Mouse (Mus musculus) neutrophil, adult 5-6 weeks (primary cell): Measurements from ENCODE around the gene Actl6b. TPM values are rescaled to one million over a fixed set of nuclear protein-coding genes. Genes with fewer than 3 reads are reported as not detected.

ENCODE experiments used
- ATAC-seq: fragments of 151-379, 151-347 bp; 2 replicates; pipeline ENCODE4 v1.8.0; 2017; ENCODE audit warnings: mild to moderate bottlenecking, moderate TSS enrichment; ENCODE audit not compliant: insufficient number of reproducible peaks, poor library complexity, low FRiP score, severe bottlenecking; ENCODE audit errors: extremely low read depth
- total RNA-seq: library from RNA; stranded (forward); fragments of 200-1000 nt; gene quantifications from 2 replicates; pipeline ENCODE4 v1.2.3, GENCODE M21; 2017

The Actl6b gene
- total RNA-seq, 1 experiment from 2014 or later, result not detected

- no peak for ATAC-seq
Measured at GRCm38 (mm10) chr5:137549840-137550239, 3.5 kb upstream of the Actl6b start.

DNA sequence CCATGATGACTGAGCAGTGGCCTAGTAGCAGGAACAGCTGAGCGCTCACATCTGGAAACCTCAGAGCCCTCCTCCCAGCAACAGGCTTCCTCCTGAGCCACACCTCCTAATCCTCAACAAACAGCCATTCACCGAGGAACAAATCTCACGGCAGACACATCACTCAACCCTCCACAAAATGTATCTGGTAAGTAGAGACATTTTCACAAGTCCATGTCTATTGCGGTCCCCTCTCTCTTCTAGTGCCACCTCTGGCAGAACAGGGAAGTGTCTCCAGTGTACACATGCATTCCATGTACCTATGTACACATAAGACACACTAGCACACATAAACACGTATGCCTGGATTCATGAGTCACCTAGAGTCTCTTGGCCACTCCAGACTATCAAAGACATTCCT lies 2.2 kb upstream of the Actl6b start:
- peak; percentile 36; the same call in 1 of the 2 replicates for ATAC-seq

DNA sequence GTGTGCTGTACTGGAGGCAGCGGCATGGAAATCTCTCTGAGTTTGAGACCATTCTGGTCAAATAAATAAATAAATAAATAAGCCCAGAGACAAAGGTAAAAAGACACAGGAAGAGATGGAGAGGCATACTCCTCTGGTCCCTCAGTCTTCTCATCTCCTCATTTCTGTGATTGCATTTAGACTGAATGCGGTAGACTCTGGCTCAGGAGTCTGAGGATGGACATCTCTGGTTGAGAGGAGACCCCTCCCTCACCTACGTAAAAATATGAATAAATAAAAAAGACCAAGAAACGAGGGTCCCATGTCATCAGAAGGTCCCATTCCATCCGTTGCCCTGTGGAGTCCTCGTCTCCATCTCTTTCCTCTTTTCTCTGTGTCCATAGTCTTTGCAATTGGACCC lies 317 bp upstream of the Actl6b start:
- ATAC-seq, result no peak

- no peak for ATAC-seq
Measured at GRCm38 (mm10) chr5:137553898-137554297, 581 bp downstream of the Actl6b start.

GRCm38 (mm10) chr5:137561556-137561955 lies 8.2 kb downstream of the Actl6b start:
- ATAC-seq, result no peak

GRCm38 (mm10) chr5:137562965-137563364 lies 9.6 kb downstream of the Actl6b start:
- no peak for ATAC-seq

DNA sequence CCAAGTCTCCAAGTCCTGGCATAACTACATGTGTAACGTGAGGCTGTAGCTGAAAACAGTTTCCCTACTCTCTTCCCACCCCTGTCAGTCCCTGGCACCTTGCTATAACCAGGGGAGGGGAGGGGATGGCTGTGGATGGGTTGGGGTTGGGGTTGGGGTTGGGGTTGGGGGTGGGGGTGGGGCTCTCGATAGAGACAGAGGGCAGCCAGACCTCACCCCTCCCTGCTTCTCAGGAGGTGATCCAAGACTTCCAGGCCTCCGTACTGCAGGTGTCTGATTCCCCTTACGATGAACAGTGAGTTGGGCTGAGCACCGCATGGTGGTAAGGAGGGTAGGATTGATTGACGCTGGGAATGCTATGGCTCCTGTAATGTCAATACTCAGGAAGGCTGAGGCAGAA lies 12.4 kb downstream of the Actl6b start:
- ATAC-seq, result no peak

GRCm38 (mm10) chr5:137566416-137566815 lies 13.1 kb downstream of the Actl6b start:
- ATAC-seq, result no peak

DNA sequence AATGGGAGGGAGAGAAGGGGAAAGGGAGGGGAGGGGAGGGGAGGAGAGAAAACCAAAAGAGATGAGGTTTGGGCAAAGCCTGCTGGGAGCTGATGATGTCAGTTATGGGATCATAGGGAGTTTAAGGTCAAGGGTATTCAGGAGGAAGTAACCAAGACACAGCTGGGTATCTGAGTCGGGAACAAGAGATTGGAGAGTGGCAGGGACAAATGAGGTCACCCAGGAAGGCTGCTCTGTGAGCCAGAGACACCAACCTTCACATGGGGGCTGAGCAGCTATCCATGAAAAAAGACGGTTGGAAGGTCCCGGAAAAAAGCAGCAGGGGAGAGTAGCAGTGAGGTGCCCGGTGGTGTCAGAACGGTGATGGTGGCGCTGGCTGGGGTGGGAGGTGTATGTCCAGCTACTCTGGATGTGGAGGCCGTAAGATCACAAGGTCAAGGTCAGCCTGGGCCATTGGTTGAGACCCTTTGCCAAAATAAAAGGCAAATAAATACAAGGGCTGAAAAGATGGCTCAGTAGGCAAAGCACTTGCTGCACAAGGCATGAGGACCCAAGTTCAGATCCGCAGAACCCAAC lies 15.0 kb downstream of the Actl6b start:
- ATAC-seq, result no peak

DNA sequence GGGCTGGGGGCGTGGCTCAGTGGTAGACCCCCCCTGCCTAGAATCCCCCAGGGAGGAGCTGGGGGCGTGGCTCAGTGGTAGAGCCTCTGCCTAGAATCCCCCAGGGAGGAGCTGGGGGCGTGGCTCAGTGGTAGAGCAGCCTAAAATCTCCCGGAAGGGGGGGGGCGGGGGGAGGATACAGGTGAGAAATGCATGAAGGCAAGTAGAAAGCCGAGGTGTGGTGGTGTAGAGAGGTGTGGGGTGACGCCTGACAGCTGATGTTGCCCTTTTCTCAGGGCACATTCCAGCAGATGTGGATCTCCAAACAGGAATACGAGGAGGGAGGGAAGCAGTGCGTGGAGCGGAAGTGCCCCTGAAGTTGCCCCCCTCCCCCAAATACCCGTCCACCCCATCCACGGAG lies 15.7 kb downstream of the Actl6b start:
- ATAC-seq, result no peak

DNA sequence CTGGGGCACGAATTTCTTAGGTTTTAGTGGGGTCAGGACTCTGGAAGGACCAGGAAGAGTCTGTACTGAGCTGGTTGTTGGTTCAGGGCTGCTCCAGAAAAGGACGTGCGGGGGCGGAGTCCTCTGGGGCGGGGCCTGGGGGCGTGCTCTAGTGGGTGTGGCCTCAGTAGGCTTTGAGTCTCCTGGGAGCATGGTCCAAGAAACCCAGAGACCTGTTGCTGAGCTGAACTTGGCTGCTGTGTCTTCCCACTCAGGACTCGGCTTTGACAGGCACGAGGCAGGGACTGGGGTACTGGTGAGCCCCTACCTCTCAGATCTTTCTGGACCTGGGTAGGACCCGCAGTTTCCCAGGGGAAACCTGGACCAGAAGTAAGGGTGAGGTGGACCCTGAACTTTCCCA lies 16.3 kb downstream of the Actl6b start, which contains the start of gene Tfr2:
Gene Tfr2, plus strand, starts transcription at position 176 of the 400 bp plus-strand sequence.
- ATAC-seq, result peak; percentile 46

- ATAC-seq, result no peak
Measured at GRCm38 (mm10) chr5:137570181-137570580, 16.9 kb downstream of the Actl6b start.

DNA sequence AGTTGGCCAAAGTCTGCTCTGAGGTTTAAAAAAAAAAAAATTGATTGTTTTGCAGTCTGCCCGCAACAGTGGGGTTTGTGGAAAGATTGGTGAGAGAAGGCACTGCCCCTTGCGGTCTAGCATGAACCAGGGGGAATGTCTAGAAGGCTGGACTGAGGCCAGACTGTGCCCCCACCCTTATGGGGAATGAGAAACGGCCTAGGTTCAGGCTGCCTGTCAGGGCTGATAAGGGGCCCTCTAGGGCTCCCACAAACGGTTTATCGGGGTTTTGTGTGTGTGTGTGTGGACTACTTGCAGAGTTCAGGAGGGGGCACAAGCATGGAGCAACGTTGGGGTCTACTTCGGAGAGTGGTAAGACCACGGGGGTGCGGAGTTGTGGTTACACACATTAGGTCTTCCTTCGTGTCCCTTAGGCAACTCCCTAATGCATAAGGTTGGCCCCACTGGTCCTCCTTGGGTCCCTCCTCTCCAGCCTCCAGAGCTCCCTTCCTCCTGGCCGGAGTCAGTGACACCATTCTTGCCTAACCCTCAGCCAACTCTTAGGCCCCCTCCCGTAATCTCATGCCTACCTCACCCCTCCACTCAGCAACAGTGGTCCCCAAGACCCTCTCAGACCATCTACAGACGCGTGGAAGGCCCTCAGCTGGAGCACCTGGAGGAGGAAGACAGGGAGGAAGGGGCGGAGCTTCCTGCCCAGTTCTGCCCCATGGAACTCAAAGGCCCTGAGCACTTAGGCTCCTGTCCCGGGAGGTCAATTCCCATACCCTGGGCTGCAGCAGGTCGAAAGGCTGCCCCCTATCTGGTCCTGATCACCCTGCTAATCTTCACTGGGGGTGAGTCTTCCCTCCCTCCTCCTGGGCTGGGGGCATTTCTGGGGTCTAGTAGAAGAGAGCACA lies 17.6 kb downstream of the Actl6b start:
- 0 out of 2 replicates have a peak, but pooled peaks have one; percentile 10 for ATAC-seq

DNA sequence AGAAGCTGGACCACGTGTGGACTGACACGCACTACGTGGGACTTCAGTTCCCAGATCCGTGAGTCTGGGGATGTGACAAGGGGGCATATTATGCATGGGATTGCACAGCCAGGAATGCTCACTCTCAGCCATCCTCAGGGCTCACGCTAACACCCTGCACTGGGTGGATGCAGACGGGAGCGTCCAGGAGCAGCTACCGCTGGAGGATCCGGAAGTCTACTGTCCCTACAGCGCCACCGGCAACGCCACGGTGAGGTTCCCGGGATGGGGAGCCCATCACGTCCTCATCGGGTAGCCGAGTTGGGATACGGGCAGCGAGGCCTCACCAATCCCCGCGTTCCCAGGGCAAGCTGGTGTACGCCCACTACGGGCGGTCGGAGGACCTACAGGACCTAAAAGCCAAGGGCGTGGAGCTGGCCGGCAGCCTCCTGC lies 21.2 kb downstream of the Actl6b start:
- ATAC-seq, result no peak

GRCm38 (mm10) chr5:137580246-137580645 lies 26.9 kb downstream of the Actl6b start:
- no peak for ATAC-seq

- no peak for ATAC-seq
Measured at GRCm38 (mm10) chr5:137582702-137583101, 29.4 kb downstream of the Actl6b start.

- ATAC-seq, result no peak
Measured at GRCm38 (mm10) chr5:137583670-137584169, 30.4 kb downstream of the Actl6b start.

DNA sequence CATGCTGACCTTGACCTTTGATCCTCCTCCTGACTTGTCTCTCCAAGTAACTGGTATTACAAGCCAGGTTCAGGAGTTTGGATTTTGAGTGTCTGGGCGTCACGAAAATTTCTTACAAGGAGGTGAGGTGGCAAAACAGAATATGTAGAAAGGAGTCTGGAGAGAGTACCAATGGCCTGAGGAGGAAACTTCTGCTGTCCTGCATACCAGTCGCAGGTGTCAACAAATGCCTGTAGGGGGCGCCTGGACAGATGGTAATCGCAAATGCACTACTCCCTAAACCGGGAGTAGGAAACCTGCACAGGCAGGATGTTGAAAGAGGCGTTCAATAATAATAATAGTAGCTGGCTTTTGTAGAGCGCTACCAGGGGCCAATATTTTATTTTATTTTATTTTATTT lies 31.7 kb downstream of the Actl6b start:
- ATAC-seq, result peak; percentile 65

- no peak for ATAC-seq
Measured at GRCm38 (mm10) chr5:137590507-137590906, 37.2 kb downstream of the Actl6b start.

DNA sequence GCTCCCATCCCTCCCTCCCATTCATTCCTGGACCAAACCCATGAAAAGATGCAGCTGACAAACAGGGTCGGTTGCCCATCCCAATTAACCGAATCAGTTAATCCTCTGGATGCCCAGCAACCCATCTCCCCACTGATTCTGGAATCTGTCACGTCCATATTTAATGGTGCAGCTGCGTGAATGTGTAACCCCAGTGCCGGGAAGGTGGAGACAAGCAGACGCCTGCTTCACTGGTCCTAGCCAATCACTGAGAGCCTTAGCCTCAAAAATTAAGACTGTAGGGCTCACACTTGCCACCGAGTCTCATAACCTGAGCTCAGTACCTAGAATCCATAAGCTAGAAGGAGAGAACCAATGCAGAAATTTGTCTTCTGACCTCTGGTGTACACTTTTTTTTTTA lies 42.6 kb downstream of the Actl6b start:
- ATAC-seq, result no peak
